Mouse (Mus musculus) CD4-positive naive resting alpha-beta T cell, adult 76 days (primary cell): ENCODE measurements around the gene Slitrk2. TPM values are rescaled to one million over a fixed set of nuclear protein-coding genes. Genes with fewer than 3 reads are reported as not detected.

Source experiments
- total RNA-seq: library from RNA; stranded (reverse); gene quantifications from one replicate; pipeline ENCODE4 v1.2.4, GENCODE M21; 2023

The Slitrk2 gene
- total RNA-seq: not detected

GRCm38 (mm10) chrX:66648911-66649620 is at the start of gene Slitrk2:
Gene Slitrk2, plus strand, starts transcription at chrX:66649318.

